Comparison of ENCODE assay signal across 7 mouse cellular contexts in genomic region chr7:29168121-29168695, GRCm38 (mm10). TPM values are rescaled to one million over a fixed set of nuclear protein-coding genes. Genes with fewer than 3 reads are reported as not detected.
A peak's percentile ranks its signal among the peaks of the same experiment; 100 is the strongest.
DNase-seq lines count a peak whose midpoint lies in the region; ATAC-seq lines count a peak whose summit lies in the region.

No protein-coding gene starts in this region.

- peak overlapping the region; percentile 69 for H3K4me2 ChIP-seq in liver, embryonic 12.5 days
- H3K4me2 ChIP-seq in embryonic facial prominence, embryonic 14.5 days (ENCODE audit: low read depth, low read length) = peak overlapping the region; percentile 78
- peak overlapping the region; percentile 84 for H3K4me2 ChIP-seq in stomach, embryonic 14.5 days (replicated peaks; ENCODE audit: low read depth, low read length)

- H3K9me3 ChIP-seq in liver, embryonic 12.5 days (replicated peaks) = no peaks in the 10 kb centered on the region
- no peaks in the 10 kb centered on the region for H3K9me3 ChIP-seq in embryonic facial prominence, embryonic 14.5 days (ENCODE audit: control insufficient read depth, low read length)
- H3K9me3 ChIP-seq in limb, embryonic 10.5 days (replicated peaks) = no peaks in the 10 kb centered on the region
- no peaks in the 10 kb centered on the region for H3K9me3 ChIP-seq in stomach, embryonic 14.5 days (ENCODE audit: control insufficient read depth, low read depth, low read length)

- peak overlapping the region; percentile 54; the same call in 1 of the 2 replicates for H3K4me3 ChIP-seq in liver, embryonic 12.5 days
- H3K4me3 ChIP-seq in embryonic facial prominence, embryonic 14.5 days (ENCODE audit: low read depth, low read length) = peak overlapping the region; percentile 59
- H3K4me3 ChIP-seq in limb, embryonic 10.5 days = peak overlapping the region; percentile 85
- H3K4me3 ChIP-seq in stomach, embryonic 14.5 days (ENCODE audit: low read depth, low read length) = peak overlapping the region; percentile 63

- WGBS in liver, embryonic 12.5 days (ENCODE audit: insufficient replicate concordance) = 8% methylated on average over 10 of the region's 10 CpGs
- 8% methylated on average over 10 of the region's 10 CpGs for WGBS in embryonic facial prominence, embryonic 14.5 days
- WGBS in limb, embryonic 10.5 days = 4% methylated on average over 10 of the region's 10 CpGs
- WGBS in stomach, embryonic 14.5 days = 10% methylated on average over 10 of the region's 10 CpGs

- peaks cover 81% of the 10 kb centered on the region for H3K27me3 ChIP-seq in liver, embryonic 12.5 days (replicated peaks)
- H3K27me3 ChIP-seq in embryonic facial prominence, embryonic 14.5 days (replicated peaks; ENCODE audit: control insufficient read depth, insufficient read depth, low read length) = peaks cover 22% of the 10 kb centered on the region
- peaks cover 59% of the 10 kb centered on the region for H3K27me3 ChIP-seq in limb, embryonic 10.5 days (ENCODE audit: low read depth, poor library complexity, severe bottlenecking)
- peaks cover 22% of the 10 kb centered on the region for H3K27me3 ChIP-seq in stomach, embryonic 14.5 days (ENCODE audit: control insufficient read depth, insufficient read depth, low read length)

- no peak for ATAC-seq in liver, embryonic 12.5 days
- no peak for ATAC-seq in embryonic facial prominence, embryonic 14.5 days (ENCODE audit: low read depth)
- ATAC-seq in stomach, embryonic 14.5 days (ENCODE audit: insufficient number of reproducible peaks, insufficient read depth, low FRiP score, low read depth) = no peak
- no peak for ATAC-seq in erythroid progenitor cell, adult 5-6 weeks (replicated peaks; ENCODE audit: low FRiP score, poor library complexity, severe bottlenecking)

- no peak overlapping the region for H3K27ac ChIP-seq in liver, embryonic 12.5 days
- H3K27ac ChIP-seq in embryonic facial prominence, embryonic 14.5 days (replicated peaks; ENCODE audit: low read depth, low read length) = peak overlapping the region; percentile 49
- H3K27ac ChIP-seq in limb, embryonic 10.5 days = peak overlapping the region; percentile 88
- no peak overlapping the region for H3K27ac ChIP-seq in stomach, embryonic 14.5 days (ENCODE audit: low read length)

- peaks cover 4% of the 10 kb centered on the region; the same call in 1 of the 2 replicates for H3K36me3 ChIP-seq in liver, embryonic 12.5 days
- H3K36me3 ChIP-seq in embryonic facial prominence, embryonic 14.5 days (ENCODE audit: control insufficient read depth, insufficient read depth, low read length) = peaks cover 8% of the 10 kb centered on the region
- peaks cover 15% of the 10 kb centered on the region for H3K36me3 ChIP-seq in limb, embryonic 10.5 days
- peaks cover 2% of the 10 kb centered on the region; the same call in 1 of the 2 replicates for H3K36me3 ChIP-seq in stomach, embryonic 14.5 days (ENCODE audit: control insufficient read depth, insufficient read depth, low read length)

- H3K9ac ChIP-seq in liver, embryonic 12.5 days = no peak overlapping the region
- peak overlapping the region; percentile 61 for H3K9ac ChIP-seq in embryonic facial prominence, embryonic 14.5 days (ENCODE audit: low read depth, low read length)
- no peak overlapping the region; the same call in 1 of the 2 replicates for H3K9ac ChIP-seq in stomach, embryonic 14.5 days (replicated peaks; ENCODE audit: low read depth, low read length)

- peaks cover 41% of the 10 kb centered on the region for H3K4me1 ChIP-seq in liver, embryonic 12.5 days
- peaks cover 16% of the 10 kb centered on the region for H3K4me1 ChIP-seq in embryonic facial prominence, embryonic 14.5 days (ENCODE audit: control insufficient read depth, insufficient read depth, low read length)
- H3K4me1 ChIP-seq in limb, embryonic 10.5 days = peaks cover 55% of the 10 kb centered on the region
- peaks cover 20% of the 10 kb centered on the region for H3K4me1 ChIP-seq in stomach, embryonic 14.5 days (ENCODE audit: control insufficient read depth, insufficient read depth, low read length)

- no peak for DNase-seq in liver
- no peak for DNase-seq in embryonic facial prominence, embryonic 14.5 days (ENCODE audit: low spot score)
- no peak for DNase-seq in limb, embryonic 10.5 days (ENCODE audit: low spot score)
- no peak for DNase-seq in right cerebral cortex, postnatal 25 days

RNA-seq across cellular contexts. Expression of gene Ggn, which starts 1.8 kb away (rescaled TPM):
- 0.07 and 0.26 TPM in 2 replicates for polyA plus RNA-seq in liver, embryonic 12.5 days (2016; fragmentation: Nextera tagmentation; extraction: Ambion mirVana)
- polyA plus RNA-seq in embryonic facial prominence, embryonic 14.5 days (2014; fragmentation: Nextera tagmentation; extraction: Ambion mirVana) = 0.51 and 0.72 TPM in 2 replicates
- 0.29 and 0.38 TPM in 2 replicates for polyA plus RNA-seq in limb, embryonic 10.5 days (2016; fragmentation: Nextera tagmentation; extraction: Ambion mirVana)
- 0.38 and 0.49 TPM in 2 replicates for polyA plus RNA-seq in stomach, embryonic 14.5 days (2014; fragmentation: Nextera tagmentation; extraction: Ambion mirVana)
- total RNA-seq in erythroid progenitor cell, adult 5-6 weeks (2015; ENCODE audit: low replicate concordance) = not detected in 2 replicates
- not detected in 2 replicates for total RNA-seq in erythroid progenitor cell, adult 5-6 weeks (2017; ENCODE audit: low replicate concordance)

RNA-seq across cellular contexts. Expression of gene Spred3, which starts 2.0 kb away (rescaled TPM):
- 0.72 TPM in 2 replicates for polyA plus RNA-seq in liver, embryonic 12.5 days (2016; fragmentation: Nextera tagmentation; extraction: Ambion mirVana)
- 3.0 and 3.6 TPM in 2 replicates for polyA plus RNA-seq in embryonic facial prominence, embryonic 14.5 days (2014; fragmentation: Nextera tagmentation; extraction: Ambion mirVana)
- 2.7 and 3.3 TPM in 2 replicates for polyA plus RNA-seq in limb, embryonic 10.5 days (2016; fragmentation: Nextera tagmentation; extraction: Ambion mirVana)
- polyA plus RNA-seq in stomach, embryonic 14.5 days (2014; fragmentation: Nextera tagmentation; extraction: Ambion mirVana) = 5.9 TPM in 2 replicates
- 0.72 and 3.4 TPM in 2 replicates for total RNA-seq in erythroid progenitor cell, adult 5-6 weeks (2015; ENCODE audit: low replicate concordance)
- total RNA-seq in erythroid progenitor cell, adult 5-6 weeks (2017; ENCODE audit: low replicate concordance) = 1.3 and 3.0 TPM in 2 replicates

RNA-seq across cellular contexts. Expression of gene Fam98c, which starts 12.2 kb away (rescaled TPM):
- polyA plus RNA-seq in liver, embryonic 12.5 days (2016; fragmentation: Nextera tagmentation; extraction: Ambion mirVana) = 12.4 and 12.5 TPM in 2 replicates
- polyA plus RNA-seq in embryonic facial prominence, embryonic 14.5 days (2014; fragmentation: Nextera tagmentation; extraction: Ambion mirVana) = 15.4 and 16.5 TPM in 2 replicates
- polyA plus RNA-seq in limb, embryonic 10.5 days (2016; fragmentation: Nextera tagmentation; extraction: Ambion mirVana) = 10.7 and 11.2 TPM in 2 replicates
- polyA plus RNA-seq in stomach, embryonic 14.5 days (2014; fragmentation: Nextera tagmentation; extraction: Ambion mirVana) = 17.7 and 17.8 TPM in 2 replicates
- total RNA-seq in erythroid progenitor cell, adult 5-6 weeks (2015; ENCODE audit: low replicate concordance) = 6.3 and 13.3 TPM in 2 replicates
- 2.2 and 2.7 TPM in 2 replicates for total RNA-seq in erythroid progenitor cell, adult 5-6 weeks (2017; ENCODE audit: low replicate concordance)

RNA-seq across cellular contexts. Expression of gene Psmd8, which starts 12.3 kb away (rescaled TPM):
- polyA plus RNA-seq in liver, embryonic 12.5 days (2016; fragmentation: Nextera tagmentation; extraction: Ambion mirVana) = 170 and 180 TPM in 2 replicates
- 244 and 264 TPM in 2 replicates for polyA plus RNA-seq in embryonic facial prominence, embryonic 14.5 days (2014; fragmentation: Nextera tagmentation; extraction: Ambion mirVana)
- polyA plus RNA-seq in limb, embryonic 10.5 days (2016; fragmentation: Nextera tagmentation; extraction: Ambion mirVana) = 321 and 323 TPM in 2 replicates
- polyA plus RNA-seq in stomach, embryonic 14.5 days (2014; fragmentation: Nextera tagmentation; extraction: Ambion mirVana) = 264 and 268 TPM in 2 replicates
- total RNA-seq in erythroid progenitor cell, adult 5-6 weeks (2015; ENCODE audit: low replicate concordance) = 85.4 and 103 TPM in 2 replicates
- total RNA-seq in erythroid progenitor cell, adult 5-6 weeks (2017; ENCODE audit: low replicate concordance) = 66.3 and 68.3 TPM in 2 replicates

RNA-seq across cellular contexts. Expression of gene Rasgrp4, which starts 33.6 kb away (rescaled TPM):
- 0.38 and 0.79 TPM in 2 replicates for polyA plus RNA-seq in liver, embryonic 12.5 days (2016; fragmentation: Nextera tagmentation; extraction: Ambion mirVana)
- polyA plus RNA-seq in embryonic facial prominence, embryonic 14.5 days (2014; fragmentation: Nextera tagmentation; extraction: Ambion mirVana) = 0.54 and 0.78 TPM in 2 replicates
- 0.60 and 0.70 TPM in 2 replicates for polyA plus RNA-seq in limb, embryonic 10.5 days (2016; fragmentation: Nextera tagmentation; extraction: Ambion mirVana)
- polyA plus RNA-seq in stomach, embryonic 14.5 days (2014; fragmentation: Nextera tagmentation; extraction: Ambion mirVana) = 0.51 and 0.73 TPM in 2 replicates
- 3.4 and 7.2 TPM in 2 replicates for total RNA-seq in erythroid progenitor cell, adult 5-6 weeks (2015; ENCODE audit: low replicate concordance)
- 1.9 and 3.5 TPM in 2 replicates for total RNA-seq in erythroid progenitor cell, adult 5-6 weeks (2017; ENCODE audit: low replicate concordance)

Comparison
In these comparisons a context has a peak if more than half of its experiments do, and no peak if none do; other contexts are left out.
1. H3K27ac ChIP-seq: peak in embryonic facial prominence, embryonic 14.5 days (single experiment) and limb, embryonic 10.5 days (single experiment); none in liver, embryonic 12.5 days (single experiment) and stomach, embryonic 14.5 days (single experiment).
2. Peak in every context shown above with its lines, with median percentiles within 50 percentile points of each other: H3K4me2 ChIP-seq and H3K4me3 ChIP-seq.